Mouse (Mus musculus): ENCODE measurements at regions not wholly inside any gene's neighbourhood (a gene's known extent, or its start where the extent isn't known, plus 50 kb on each side); places are given as distances from the start of the nearest gene placed in this dataset.

- TF ChIP-seq CTCF (IDR thresholded peaks at IDR 0.05; ENCODE audit: low read depth) (no peak), EP300 (IDR thresholded peaks at IDR 0.05; ENCODE audit: low read depth) (no peak)
Measured at GRCm38 (mm10) chr7:121247845-121248244, 143.8 kb upstream of the Hs3st2 start.
